Mouse (Mus musculus) hindbrain, embryonic 14.5 days (tissue): ENCODE results near the gene Trim15. TPM values are rescaled to one million over a fixed set of nuclear protein-coding genes. Genes with fewer than 3 reads are reported as not detected.
"Not testable (repeated sequence)": the region's sequence is repeated elsewhere in the genome, so short reads cannot be mapped to it uniquely, and the experiment has no call there.

Experiments
- ATAC-seq: fragments of 200-750 bp; cut with Nextera tagmentation; 2 replicates; pipeline ENCODE4 v1.8.0; 2017; ENCODE audit warnings: moderate number of reproducible peaks, mild to moderate bottlenecking, moderate TSS enrichment, moderate library complexity; ENCODE audit not compliant: low FRiP score
- DNase-seq: peaks from one replicate; pipeline ENCODE4 v3.0.0-alpha.2; 2015; ENCODE audit warnings: low spot score
- H3K27ac ChIP-seq: fragments of 300-500 bp; sonication (generic); 2 replicates; pipeline ENCODE4 v1.5.1; 2014; ENCODE audit warnings: mild to moderate bottlenecking, moderate library complexity
- H3K27me3 ChIP-seq: fragments of 300-500 bp; sonication (generic); 2 replicates; pipeline ENCODE4 v1.6.1; 2014; ENCODE audit warnings: mild to moderate bottlenecking, low read length, mixed read lengths; ENCODE audit not compliant: control insufficient read depth, insufficient read depth
- H3K36me3 ChIP-seq: fragments of 300-500 bp; sonication (generic); replicated peaks from 2 replicates; pipeline ENCODE4 v1.6.1; 2014; ENCODE audit not compliant: control insufficient read depth, insufficient read depth
- H3K4me1 ChIP-seq: fragments of 300-500 bp; sonication (generic); replicated peaks from 2 replicates; pipeline ENCODE4 v1.6.1; 2014; ENCODE audit warnings: antibody characterized with exemption, low read length, mixed read lengths; ENCODE audit not compliant: control insufficient read depth, insufficient read depth
- H3K4me2 ChIP-seq: fragments of 300-500 bp; sonication (generic); replicated peaks from 2 replicates; pipeline ENCODE4 v1.6.1; 2014; ENCODE audit warnings: mild to moderate bottlenecking, moderate library complexity
- H3K4me3 ChIP-seq: fragments of 300-500 bp; sonication (generic); replicated peaks from 2 replicates; pipeline ENCODE4 v1.5.1; 2014; ENCODE audit warnings: mild to moderate bottlenecking, low read length
- H3K9ac ChIP-seq: fragments of 300-500 bp; sonication (generic); 2 replicates; pipeline ENCODE4 v1.6.1; 2014
- H3K9me3 ChIP-seq: fragments of 300-500 bp; sonication (generic); 2 replicates; pipeline ENCODE4 v1.6.1; 2016; ENCODE audit warnings: low read length; ENCODE audit not compliant: control insufficient read depth
- WGBS: fragments of 180-500 bp; shearing (Covaris S2); extraction: QIAGEN DNeasy Blood & Tissue Kit; methylation state at CpG from one replicate; pipeline ENCODE4 v1.1.7; 2014; 5-methylcytosine and 5-hydroxymethylcytosine counted together
- polyA plus RNA-seq: library from polyadenylated mRNA; unstranded; fragments of >200 nt; fragmentation: Nextera tagmentation; extraction: Ambion mirVana; gene quantifications from 2 replicates; pipeline ENCODE4 v1.2.1, GENCODE M21; 2014

Trim15 gene
- polyA plus RNA-seq, 1 experiment from 2014 or later: 0.78 TPM

GRCm38 (mm10) chr17:36836874-36837647, 29.9 kb downstream of the Trim15 start, which contains the start of gene Trim26:
Trim26 (plus strand) TSS chr17:36837134.
- peak within 1 kb of the TSS; percentile 76 for H3K9ac ChIP-seq
- no peaks in the 10 kb centered on the region; the same call in 1 of the 2 replicates for H3K36me3 ChIP-seq
- WGBS: under 1% methylated on average over 58 of the region's 58 CpGs
- DNase-seq (peak; percentile 98), ATAC-seq (peak; percentile 98)
- peak within 1 kb of the TSS; percentile 70 for H3K4me2 ChIP-seq
- peak within 1 kb of the TSS; percentile 70 for H3K4me3 ChIP-seq
- H3K9me3 ChIP-seq: no peaks in the 10 kb centered on the region
- H3K4me1 ChIP-seq: peaks cover 20% of the 10 kb centered on the region
- no peaks in the 10 kb centered on the region for H3K27me3 ChIP-seq
- peak within 1 kb of the TSS; percentile 86 for H3K27ac ChIP-seq

GRCm38 (mm10) chr17:36836427-36836812, 30.6 kb downstream of the Trim15 start:
- H3K4me3 ChIP-seq: peak overlapping the region; percentile 70
- peak overlapping the region; percentile 86 for H3K27ac ChIP-seq
- ATAC-seq (peak; percentile 11; the same call in 1 of the 2 replicates), DNase-seq (no peak)
- H3K4me1 ChIP-seq: peaks cover 20% of the 10 kb centered on the region
- no peaks in the 10 kb centered on the region for H3K9me3 ChIP-seq
- H3K27me3 ChIP-seq: no peaks in the 10 kb centered on the region
- peak overlapping the region; percentile 70 for H3K4me2 ChIP-seq
- no peaks in the 10 kb centered on the region for H3K36me3 ChIP-seq
- peak overlapping the region; percentile 76 for H3K9ac ChIP-seq
- WGBS: 13% methylated on average over 3 of the region's 3 CpGs

- ATAC-seq (0 out of 2 replicates have a peak, but pooled peaks have one; percentile 3), DNase-seq (peak; percentile 64)
- 40% methylated on average over 12 of the region's 12 CpGs for WGBS
- H3K27me3 ChIP-seq: no peaks in the 10 kb centered on the region
- no peaks in the 10 kb centered on the region for H3K9me3 ChIP-seq
- H3K36me3 ChIP-seq: no peaks in the 10 kb centered on the region
- peak overlapping the region; percentile 70 for H3K4me2 ChIP-seq
- H3K4me1 ChIP-seq: peaks cover 20% of the 10 kb centered on the region
- H3K9ac ChIP-seq: peak overlapping the region; percentile 76; the same call in 1 of the 2 replicates
- H3K4me3 ChIP-seq: peak overlapping the region; percentile 70; the same call in 1 of the 2 replicates
- peak overlapping the region; percentile 86; the same call in 1 of the 2 replicates for H3K27ac ChIP-seq
Measured at GRCm38 (mm10) chr17:36835591-36836426, 31.2 kb downstream of the Trim15 start.

- no peak overlapping the region for H3K4me3 ChIP-seq
- DNase-seq (no peak), ATAC-seq (no peak)
- 54% methylated on average over 4 of the region's 4 CpGs for WGBS
- no peaks in the 10 kb centered on the region for H3K36me3 ChIP-seq
- no peak overlapping the region for H3K27ac ChIP-seq
- H3K9ac ChIP-seq: no peak overlapping the region
- peaks cover 11% of the 10 kb centered on the region for H3K4me1 ChIP-seq
- H3K27me3 ChIP-seq: no peaks in the 10 kb centered on the region
- H3K4me2 ChIP-seq: no peak overlapping the region
- H3K9me3 ChIP-seq: no peaks in the 10 kb centered on the region
Measured at GRCm38 (mm10) chr17:36832694-36833093, 34.3 kb downstream of the Trim15 start.

GRCm38 (mm10) chr17:36830470-36830869, 36.5 kb downstream of the Trim15 start:
- H3K27me3 ChIP-seq: no peaks in the 10 kb centered on the region
- no peak for ATAC-seq
- H3K4me1 ChIP-seq: no peaks in the 10 kb centered on the region
- H3K9me3 ChIP-seq: no peaks in the 10 kb centered on the region
- DNase-seq: no peak
- no peak overlapping the region for H3K4me3 ChIP-seq
- H3K36me3 ChIP-seq: no peaks in the 10 kb centered on the region
- 91% methylated on average over 3 of the region's 3 CpGs for WGBS
- H3K27ac ChIP-seq: no peak overlapping the region
- no peak overlapping the region for H3K9ac ChIP-seq
- no peak overlapping the region for H3K4me2 ChIP-seq

GRCm38 (mm10) chr17:36828488-36828887, 38.5 kb downstream of the Trim15 start:
- Histone ChIP-seq H3K4me1 (no peaks in the 10 kb centered on the region), H3K4me2 (no peak overlapping the region), H3K27me3 (no peaks in the 10 kb centered on the region), H3K4me3 (no peak overlapping the region), H3K9ac (no peak overlapping the region), H3K27ac (no peak overlapping the region), H3K9me3 (no peaks in the 10 kb centered on the region), H3K36me3 (no peaks in the 10 kb centered on the region)
- ATAC-seq: no peak
- 87% methylated on average over 2 of the region's 2 CpGs for WGBS
- DNase-seq: no peak

- not testable (repeated sequence) for H3K4me3 ChIP-seq, H3K27me3 ChIP-seq, H3K36me3 ChIP-seq, H3K27ac ChIP-seq, H3K4me1 ChIP-seq, H3K9me3 ChIP-seq, H3K9ac ChIP-seq
- DNase-seq (peak; percentile 91), ATAC-seq (peak; percentile 88)
- 19% methylated on average over 5 of the region's 5 CpGs for WGBS
- H3K4me2 ChIP-seq: peak overlapping the region; percentile 38
Measured at GRCm38 (mm10) chr17:36826002-36826401, 41.0 kb downstream of the Trim15 start.

- ATAC-seq (peak; percentile 73), DNase-seq (peak; percentile 58)
- 26% methylated on average over 4 of the region's 4 CpGs for WGBS
- Histone ChIP-seq H3K4me1 (no peaks in the 10 kb centered on the region), H3K4me3 (no peak overlapping the region), H3K27me3 (no peaks in the 10 kb centered on the region), H3K9me3 (no peaks in the 10 kb centered on the region), H3K36me3 (no peaks in the 10 kb centered on the region), H3K9ac (no peak overlapping the region), H3K4me2 (peak overlapping the region; percentile 38), H3K27ac (no peak overlapping the region)
Measured at GRCm38 (mm10) chr17:36825525-36825924, 41.5 kb downstream of the Trim15 start.

- no peak overlapping the region for H3K27ac ChIP-seq
- H3K36me3 ChIP-seq: no peaks in the 10 kb centered on the region
- no peak overlapping the region for H3K4me3 ChIP-seq
- peak; percentile 59 for DNase-seq
- no peak overlapping the region for H3K4me2 ChIP-seq
- ATAC-seq: no peak
- no peaks in the 10 kb centered on the region for H3K27me3 ChIP-seq
- no peaks in the 10 kb centered on the region for H3K9me3 ChIP-seq
- H3K9ac ChIP-seq: no peak overlapping the region
- H3K4me1 ChIP-seq: no peaks in the 10 kb centered on the region
Measured at GRCm38 (mm10) chr17:36824005-36824404, 43.0 kb downstream of the Trim15 start.
